Mouse (Mus musculus): Measurements from ENCODE around the gene Fry.

DNA sequence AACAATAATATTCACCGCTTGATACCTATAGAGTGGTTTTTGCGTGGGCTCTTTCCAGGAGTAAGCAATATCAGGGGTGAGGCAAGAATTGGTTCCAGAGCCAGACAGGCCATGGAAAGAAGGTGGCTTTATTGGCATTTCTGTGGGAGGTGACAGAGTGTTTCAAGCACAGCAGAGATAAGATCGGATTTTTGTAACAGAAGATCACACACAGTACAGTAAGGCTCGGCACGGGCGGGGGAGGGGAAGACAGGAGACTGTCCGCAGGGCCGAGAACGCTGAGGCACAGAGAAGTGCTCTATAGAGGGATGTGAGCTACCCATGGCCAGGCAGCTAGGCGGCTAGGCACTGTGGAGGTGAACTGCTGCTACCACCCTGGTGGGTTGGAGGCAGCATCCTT lies 53.1 kb downstream of the Fry start:
- no peak for TF ChIP-seq CTCF (IDR thresholded peaks at IDR 0.05; ENCODE audit: extremely low read depth, insufficient read length, insufficient replicate concordance, low read depth, low read length)
- TF ChIP-seq POLR2A (IDR thresholded peaks at IDR 0.05; ENCODE audit: low read depth, low read length): no peak
